Mouse (Mus musculus) midbrain, embryonic 12.5 days (tissue): ENCODE measurements around the gene Opa1. TPM values are rescaled to one million over a fixed set of nuclear protein-coding genes. Genes with fewer than 3 reads are reported as not detected.

ENCODE experiments used
- ATAC-seq: fragments of 200-750 bp; cut with Nextera tagmentation; 2 replicates; pipeline ENCODE4 v1.8.0; 2017; ENCODE audit warnings: low read depth, moderate TSS enrichment, moderate library complexity; ENCODE audit not compliant: low FRiP score
- H3K27ac ChIP-seq: fragments of 300-500 bp; sonication (generic); replicated peaks from 2 replicates; pipeline ENCODE4 v1.5.1; 2016; ENCODE audit warnings: mild to moderate bottlenecking
- H3K27me3 ChIP-seq: fragments of 300-500 bp; sonication (generic); 2 replicates; pipeline ENCODE4 v1.6.1; 2016; ENCODE audit warnings: mild to moderate bottlenecking
- H3K36me3 ChIP-seq: fragments of 300-500 bp; sonication (generic); 2 replicates; pipeline ENCODE4 v1.6.1; 2016
- H3K4me1 ChIP-seq: fragments of 300-500 bp; sonication (generic); 2 replicates; pipeline ENCODE4 v1.6.1; 2016
- H3K4me2 ChIP-seq: fragments of 300-500 bp; sonication (generic); replicated peaks from 2 replicates; pipeline ENCODE4 v1.6.1; 2016; ENCODE audit warnings: mild to moderate bottlenecking, moderate library complexity
- H3K4me3 ChIP-seq: fragments of 300-500 bp; sonication (generic); 2 replicates; pipeline ENCODE4 v1.5.1; 2016; ENCODE audit warnings: mild to moderate bottlenecking
- H3K9ac ChIP-seq: fragments of 300-500 bp; sonication (generic); replicated peaks from 2 replicates; pipeline ENCODE4 v1.6.1; 2016; ENCODE audit warnings: mild to moderate bottlenecking, moderate library complexity
- H3K9me3 ChIP-seq: fragments of 300-500 bp; sonication (generic); 2 replicates; pipeline ENCODE4 v1.6.1; 2016; ENCODE audit warnings: mild to moderate bottlenecking
- WGBS: fragments of 180-500 bp; shearing (Covaris S2); methylation state at CpG from one replicate; pipeline ENCODE4 v1.1.7; 2016; 5-methylcytosine and 5-hydroxymethylcytosine counted together
- polyA plus RNA-seq: library from polyadenylated mRNA; unstranded; fragments of >200 nt; fragmentation: Nextera tagmentation; extraction: Ambion mirVana; gene quantifications from 2 replicates; pipeline ENCODE4 v1.2.1, GENCODE M21; 2016

The Opa1 gene
- polyA plus RNA-seq, 1 experiment from 2014 or later: 50.4 TPM

DNA sequence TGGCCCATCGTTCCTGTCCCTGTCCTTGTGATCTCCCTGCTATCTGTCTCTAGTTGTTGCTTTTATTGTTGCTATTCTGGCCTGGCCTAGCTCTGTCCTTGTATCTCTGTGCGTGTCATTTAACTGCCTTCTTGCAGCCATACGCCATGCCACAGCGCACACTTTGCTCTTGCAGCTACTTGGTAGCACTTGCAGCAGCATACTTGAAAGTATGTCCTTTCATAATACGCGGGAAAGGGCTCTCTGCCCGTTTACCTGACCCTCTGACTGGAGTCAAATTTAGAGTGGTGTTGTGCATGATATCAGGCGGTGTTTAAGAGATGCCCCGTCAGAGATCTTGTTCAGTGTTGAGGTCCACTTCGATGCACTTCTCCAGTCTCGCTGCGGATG is 648 bp downstream of the Opa1 start:
- H3K4me3 ChIP-seq: peak overlapping the region; percentile 91
- peak overlapping the region; percentile 85 for H3K4me2 ChIP-seq
- no peak for ATAC-seq
- no peak overlapping the region for H3K27ac ChIP-seq
- WGBS: 12% methylated on average over 12 of the region's 12 CpGs
- peaks cover 9% of the 10 kb centered on the region for H3K4me1 ChIP-seq
- no peaks in the 10 kb centered on the region for H3K36me3 ChIP-seq
- H3K9me3 ChIP-seq: no peaks in the 10 kb centered on the region
- H3K9ac ChIP-seq: peak overlapping the region; percentile 89
- no peaks in the 10 kb centered on the region for H3K27me3 ChIP-seq

DNA sequence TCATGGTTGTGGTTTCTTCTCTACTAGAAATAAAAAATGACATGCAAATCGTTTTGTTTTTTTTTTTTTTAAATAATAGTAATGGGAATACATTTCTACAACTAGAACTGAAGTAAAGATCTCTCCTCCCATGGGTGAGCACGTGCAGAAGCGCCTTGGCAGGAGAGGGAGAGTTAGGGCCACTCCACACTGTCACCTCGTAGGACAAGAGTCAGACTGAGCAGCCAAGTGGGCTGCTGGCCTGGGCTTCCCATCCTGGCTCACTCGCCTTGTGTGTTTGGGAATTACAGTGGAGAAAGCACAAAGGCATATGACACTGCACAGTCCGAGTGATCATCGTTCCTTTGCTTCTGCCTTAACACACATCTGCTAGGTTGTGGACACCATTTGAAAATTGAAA is 13.0 kb downstream of the Opa1 start:
- H3K4me1 ChIP-seq: no peaks in the 10 kb centered on the region
- peaks cover 58% of the 10 kb centered on the region for H3K36me3 ChIP-seq
- no peak overlapping the region for H3K4me2 ChIP-seq
- no peak overlapping the region for H3K4me3 ChIP-seq
- no peaks in the 10 kb centered on the region for H3K27me3 ChIP-seq
- WGBS: 90% methylated on average over 7 of the region's 7 CpGs
- H3K27ac ChIP-seq: no peak overlapping the region
- H3K9ac ChIP-seq: no peak overlapping the region
- no peaks in the 10 kb centered on the region for H3K9me3 ChIP-seq
- ATAC-seq: no peak

DNA sequence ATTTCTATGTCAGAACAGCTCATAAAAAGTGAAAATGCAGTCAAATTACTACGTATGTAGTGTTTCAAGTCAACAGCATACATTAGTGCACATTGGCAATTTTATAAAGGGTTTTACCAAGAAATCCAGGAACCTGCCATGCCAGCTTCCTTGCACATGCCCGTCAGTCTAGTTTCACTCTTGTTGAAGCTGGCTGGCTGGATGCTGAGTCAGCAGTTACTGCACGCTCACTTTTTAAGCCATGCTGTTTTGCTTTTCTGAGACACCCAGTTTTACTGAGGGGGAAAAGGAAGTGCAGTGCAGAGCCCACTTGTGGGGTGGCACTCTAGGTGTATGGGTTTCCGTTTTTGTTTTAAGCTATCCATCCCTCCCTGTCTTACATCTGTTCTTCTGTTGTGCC is 18.0 kb downstream of the Opa1 start:
- ATAC-seq: no peak

DNA sequence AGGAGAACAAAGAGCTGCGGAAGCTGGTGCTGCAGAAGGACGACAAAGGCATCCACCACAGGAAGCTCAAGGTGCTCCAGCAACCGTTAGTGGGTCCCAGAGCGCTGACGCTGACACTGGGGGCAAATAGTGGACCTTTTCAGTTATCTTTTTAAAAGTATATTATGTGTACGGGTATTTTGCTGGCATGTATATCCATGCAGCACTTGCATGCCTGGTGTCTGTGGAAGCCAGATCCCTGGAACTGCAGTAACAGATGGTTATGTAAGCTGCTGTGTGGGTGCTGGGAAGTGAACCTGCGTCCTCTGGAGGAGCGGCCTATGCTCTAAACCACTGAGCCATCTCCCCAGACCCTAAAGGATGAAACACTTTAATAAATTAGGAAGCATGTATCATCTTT is 26.4 kb downstream of the Opa1 start:
- H3K36me3 ChIP-seq: peaks cover 50% of the 10 kb centered on the region
- no peaks in the 10 kb centered on the region for H3K9me3 ChIP-seq

More for the DNA sequence above, 18.0 kb downstream of the Opa1 start:
- Histone ChIP-seq H3K27me3 (no peaks in the 10 kb centered on the region), H3K4me2 (no peak overlapping the region), H3K4me3 (no peak overlapping the region), H3K27ac (no peak overlapping the region), H3K4me1 (no peaks in the 10 kb centered on the region), H3K36me3 (peaks cover 30% of the 10 kb centered on the region), H3K9me3 (no peaks in the 10 kb centered on the region), H3K9ac (no peak overlapping the region)
- WGBS: 87% methylated on average over 4 of the region's 4 CpGs

DNA sequence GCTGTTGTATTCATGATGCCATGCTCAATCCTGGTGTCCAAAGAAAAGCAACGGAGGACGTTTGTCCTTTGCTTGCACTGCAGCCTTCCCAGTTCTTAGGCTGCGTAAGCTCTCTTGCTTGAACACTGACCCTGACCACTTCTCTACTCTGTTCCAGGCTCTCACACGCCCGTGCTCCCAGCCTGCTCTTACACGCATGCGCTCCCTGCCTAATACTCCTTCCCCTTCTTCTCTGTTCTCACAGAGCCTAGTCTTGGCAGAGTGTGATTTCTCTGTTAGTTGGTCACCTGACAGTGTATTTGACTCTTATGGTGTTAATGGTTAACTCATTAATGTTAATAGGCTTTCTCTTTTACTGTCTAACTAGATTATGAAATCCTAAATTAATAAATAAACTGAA is 28.0 kb downstream of the Opa1 start:
- Histone ChIP-seq H3K36me3 (peaks cover 65% of the 10 kb centered on the region), H3K27me3 (no peaks in the 10 kb centered on the region), H3K4me3 (no peak overlapping the region), H3K4me1 (no peaks in the 10 kb centered on the region), H3K4me2 (no peak overlapping the region), H3K27ac (no peak overlapping the region), H3K9me3 (no peaks in the 10 kb centered on the region), H3K9ac (no peak overlapping the region)
- no peak for ATAC-seq
- 94% methylated on average over 7 of the region's 7 CpGs for WGBS

More for the DNA sequence above, 26.4 kb downstream of the Opa1 start:
- Histone ChIP-seq H3K4me1 (no peaks in the 10 kb centered on the region), H3K27ac (no peak overlapping the region), H3K27me3 (no peaks in the 10 kb centered on the region), H3K4me2 (no peak overlapping the region), H3K4me3 (no peak overlapping the region), H3K9ac (no peak overlapping the region)
- ATAC-seq: no peak
- WGBS: 93% methylated on average over 8 of the region's 8 CpGs

DNA sequence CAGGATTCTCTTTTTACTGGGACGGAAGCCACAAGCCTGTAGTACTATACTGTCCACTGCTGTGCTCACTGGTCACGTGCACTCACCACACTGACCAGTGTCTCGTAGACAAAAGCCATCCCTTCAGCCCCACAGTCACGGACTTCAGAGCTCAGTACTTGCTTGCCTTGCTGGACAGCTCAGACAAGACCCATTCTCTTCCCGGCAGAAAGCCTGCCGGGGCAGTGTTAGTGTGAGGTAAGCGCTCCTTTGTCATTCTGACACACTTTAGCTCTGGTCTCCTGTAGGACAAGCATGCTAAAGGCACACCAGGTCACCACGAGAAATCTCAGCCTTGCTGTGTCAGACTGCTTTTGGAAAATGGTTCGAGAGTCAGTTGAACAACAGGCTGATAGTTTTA is 35.6 kb downstream of the Opa1 start:
- no peak overlapping the region for H3K4me2 ChIP-seq
- no peak overlapping the region for H3K9ac ChIP-seq
- 84% methylated on average over 9 of the region's 9 CpGs for WGBS
- H3K27ac ChIP-seq: no peak overlapping the region
- H3K4me3 ChIP-seq: no peak overlapping the region
- no peaks in the 10 kb centered on the region for H3K9me3 ChIP-seq
- H3K4me1 ChIP-seq: no peaks in the 10 kb centered on the region
- H3K27me3 ChIP-seq: no peaks in the 10 kb centered on the region
- peaks cover 80% of the 10 kb centered on the region for H3K36me3 ChIP-seq
- ATAC-seq: no peak

DNA sequence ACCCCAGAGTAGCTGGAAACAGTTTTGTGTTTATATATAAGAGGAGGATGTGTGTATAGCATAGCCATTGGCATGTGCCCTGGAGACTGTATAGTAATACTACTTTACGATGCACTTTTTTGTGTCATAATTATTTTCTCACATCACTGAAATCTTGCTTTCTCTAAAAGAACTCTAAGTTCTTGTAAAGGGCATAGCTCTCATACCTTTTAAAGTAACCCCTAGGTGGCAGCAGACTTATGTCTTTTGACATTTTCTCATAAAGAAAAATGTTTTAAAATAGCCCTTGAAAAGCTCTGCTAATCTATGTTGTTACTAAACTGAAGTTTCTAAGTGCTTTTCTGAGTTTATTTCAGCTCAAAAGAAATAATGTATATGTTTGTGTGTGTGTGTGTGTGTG is 49.9 kb downstream of the Opa1 start:
- Histone ChIP-seq H3K36me3 (peaks cover 61% of the 10 kb centered on the region), H3K27me3 (peaks cover 28% of the 10 kb centered on the region), H3K9ac (no peak overlapping the region), H3K4me3 (no peak overlapping the region), H3K4me1 (no peaks in the 10 kb centered on the region), H3K4me2 (no peak overlapping the region), H3K9me3 (no peaks in the 10 kb centered on the region), H3K27ac (no peak overlapping the region)
- WGBS: 76% methylated on average over 1 of the region's 1 CpGs
- ATAC-seq: no peak

DNA sequence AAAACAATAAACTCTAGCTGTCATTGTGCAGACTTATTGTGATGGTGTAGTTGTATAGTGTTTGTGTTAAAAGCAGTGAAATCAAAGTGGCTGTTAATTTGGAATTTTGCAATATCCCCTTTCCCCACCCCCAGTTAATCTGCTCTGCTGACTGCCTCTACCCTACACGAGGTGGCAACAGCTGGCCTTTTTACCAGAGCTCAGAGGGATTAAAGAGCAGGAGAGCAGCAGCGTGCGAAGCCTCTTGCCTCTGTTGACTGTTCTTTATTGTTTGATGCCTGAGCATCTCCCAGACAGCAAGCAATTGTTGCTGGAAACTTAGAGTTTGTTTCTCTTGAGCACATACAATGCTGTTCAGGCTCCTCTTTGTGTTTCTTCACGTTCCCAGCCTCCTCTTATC is 56.6 kb downstream of the Opa1 start:
- 6% methylated on average over 4 of the region's 4 CpGs for WGBS
- peaks cover 16% of the 10 kb centered on the region for H3K36me3 ChIP-seq
- no peak overlapping the region for H3K9ac ChIP-seq
- 0 out of 2 replicates have a peak overlapping the region, but pooled peaks have one; percentile 15 for H3K27ac ChIP-seq
- peaks cover 55% of the 10 kb centered on the region for H3K27me3 ChIP-seq
- no peak overlapping the region for H3K4me3 ChIP-seq
- no peaks in the 10 kb centered on the region for H3K9me3 ChIP-seq
- ATAC-seq: peak; percentile 91
- H3K4me2 ChIP-seq: no peak overlapping the region
- peaks cover 21% of the 10 kb centered on the region for H3K4me1 ChIP-seq

DNA sequence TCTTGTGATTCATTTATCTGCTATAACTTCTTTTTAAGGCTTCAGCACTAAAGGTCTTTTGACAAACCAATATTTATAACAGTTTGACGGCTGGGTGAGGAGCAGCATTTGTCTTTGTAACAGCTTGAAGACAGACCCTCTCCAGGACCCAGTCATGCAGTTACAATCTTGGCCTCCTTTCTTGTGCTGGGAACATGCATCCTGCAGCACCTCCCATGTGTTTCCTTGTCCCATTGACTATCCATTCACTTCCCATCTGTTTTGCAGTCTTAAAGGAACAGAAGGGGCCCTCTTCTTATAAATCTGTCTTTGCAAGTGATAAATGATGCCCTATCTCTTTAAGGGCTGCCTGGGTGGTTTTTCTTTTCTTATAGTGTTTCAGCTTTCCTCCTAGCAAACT is 63.2 kb downstream of the Opa1 start:
- Histone ChIP-seq H3K9ac (no peak overlapping the region), H3K4me1 (peaks cover 10% of the 10 kb centered on the region), H3K4me3 (no peak overlapping the region), H3K36me3 (peaks cover 3% of the 10 kb centered on the region; the same call in 1 of the 2 replicates), H3K27me3 (peaks cover 32% of the 10 kb centered on the region), H3K27ac (no peak overlapping the region), H3K4me2 (no peak overlapping the region), H3K9me3 (no peaks in the 10 kb centered on the region)
- 44% methylated on average over 1 of the region's 1 CpGs for WGBS
- 0 out of 2 replicates have a peak, but pooled peaks have one; percentile 47 for ATAC-seq

DNA sequence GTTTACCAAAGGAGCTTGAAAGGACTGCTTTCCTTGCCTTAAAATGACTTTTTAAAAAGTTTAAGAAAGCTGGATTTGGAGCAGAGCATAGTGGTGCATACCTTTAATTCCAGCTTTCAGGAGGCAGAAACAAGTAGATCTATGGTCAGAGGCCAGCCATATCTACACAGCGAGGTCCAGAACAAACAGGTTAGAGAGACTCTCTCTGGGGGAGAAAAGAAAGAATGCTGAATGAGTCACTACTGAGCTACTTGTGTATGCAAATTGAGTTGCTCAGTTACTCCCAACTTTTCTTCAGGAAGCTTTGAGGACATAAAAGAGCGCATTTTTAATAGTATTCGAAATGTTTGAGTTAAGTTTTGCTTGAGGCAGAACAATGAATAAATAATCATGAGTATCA is 65.7 kb downstream of the Opa1 start:
- peaks cover 43% of the 10 kb centered on the region for H3K27me3 ChIP-seq
- H3K4me3 ChIP-seq: no peak overlapping the region
- no peak overlapping the region for H3K9ac ChIP-seq
- H3K9me3 ChIP-seq: no peaks in the 10 kb centered on the region
- ATAC-seq: no peak
- H3K4me2 ChIP-seq: no peak overlapping the region
- H3K4me1 ChIP-seq: peaks cover 7% of the 10 kb centered on the region; the same call in 1 of the 2 replicates
- WGBS: 77% methylated on average over 3 of the region's 3 CpGs
- peaks cover 13% of the 10 kb centered on the region for H3K36me3 ChIP-seq
- no peak overlapping the region for H3K27ac ChIP-seq

DNA sequence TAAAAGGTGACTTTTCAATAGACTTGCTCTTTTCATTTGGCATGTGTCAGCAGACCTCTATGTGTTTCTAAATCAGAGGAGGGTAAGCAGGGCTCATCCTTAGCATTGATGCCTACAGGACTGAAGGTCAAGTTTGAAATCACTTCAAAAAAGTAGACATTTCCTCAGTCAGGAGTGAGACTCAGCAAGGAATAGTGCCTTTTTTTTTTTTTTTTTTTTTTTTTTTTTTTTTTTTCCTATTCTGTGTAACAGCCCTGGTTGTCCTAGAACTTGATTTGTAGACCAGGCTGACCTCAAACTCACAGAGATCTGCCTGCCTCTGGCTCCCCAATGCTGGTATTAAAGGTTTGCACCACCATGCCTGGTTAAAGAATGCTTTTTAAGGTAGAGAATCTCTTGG is 67.1 kb downstream of the Opa1 start:
- peaks cover 7% of the 10 kb centered on the region; the same call in 1 of the 2 replicates for H3K4me1 ChIP-seq
- peaks cover 42% of the 10 kb centered on the region for H3K27me3 ChIP-seq

DNA sequence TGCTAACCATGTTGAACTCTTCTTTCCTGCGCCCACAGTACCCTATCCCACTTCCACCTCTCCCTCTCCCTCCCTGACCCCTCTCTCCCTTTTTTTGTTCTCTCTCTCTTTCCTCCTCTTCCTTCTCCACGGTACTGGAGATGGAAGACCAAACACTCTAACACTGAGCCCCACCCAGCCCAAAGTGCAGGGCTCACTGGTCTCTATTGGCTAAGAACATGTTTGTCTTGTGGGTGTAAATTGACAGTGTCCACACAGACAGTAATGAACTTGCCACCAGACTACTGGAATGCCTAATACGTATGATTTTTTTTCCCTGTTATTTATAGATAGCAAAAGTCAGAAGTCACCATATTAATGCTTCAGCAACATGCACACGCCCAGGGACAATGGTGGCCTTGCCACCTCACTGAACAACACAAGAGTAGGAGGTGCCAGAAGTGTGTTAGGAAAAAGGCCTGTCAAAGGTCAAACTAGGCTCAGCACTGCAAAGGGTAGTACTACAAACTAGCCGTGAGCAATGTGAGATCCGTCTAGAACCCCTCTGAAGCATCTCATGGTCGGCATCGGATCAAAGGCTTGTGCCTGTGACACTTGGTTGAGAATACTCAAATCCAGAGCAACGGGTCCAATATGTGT is 77.2 kb downstream of the Opa1 start:
- Histone ChIP-seq H3K36me3 (peaks cover 8% of the 10 kb centered on the region; the same call in 1 of the 2 replicates), H3K4me3 (no peak overlapping the region), H3K9ac (no peak overlapping the region), H3K27me3 (peaks cover 76% of the 10 kb centered on the region), H3K4me2 (no peak overlapping the region), H3K9me3 (no peaks in the 10 kb centered on the region), H3K27ac (0 out of 2 replicates have a peak overlapping the region, but pooled peaks have one; percentile 22), H3K4me1 (peaks cover 28% of the 10 kb centered on the region)
- 60% methylated on average over 9 of the region's 9 CpGs for WGBS
- no peak for ATAC-seq

More for the DNA sequence above, 67.1 kb downstream of the Opa1 start:
- H3K9me3 ChIP-seq: no peaks in the 10 kb centered on the region
- no peak overlapping the region for H3K9ac ChIP-seq
- no peak overlapping the region for H3K27ac ChIP-seq
- no peak overlapping the region for H3K4me3 ChIP-seq
- no peak overlapping the region for H3K4me2 ChIP-seq
- ATAC-seq: no peak
- H3K36me3 ChIP-seq: peaks cover 13% of the 10 kb centered on the region

DNA sequence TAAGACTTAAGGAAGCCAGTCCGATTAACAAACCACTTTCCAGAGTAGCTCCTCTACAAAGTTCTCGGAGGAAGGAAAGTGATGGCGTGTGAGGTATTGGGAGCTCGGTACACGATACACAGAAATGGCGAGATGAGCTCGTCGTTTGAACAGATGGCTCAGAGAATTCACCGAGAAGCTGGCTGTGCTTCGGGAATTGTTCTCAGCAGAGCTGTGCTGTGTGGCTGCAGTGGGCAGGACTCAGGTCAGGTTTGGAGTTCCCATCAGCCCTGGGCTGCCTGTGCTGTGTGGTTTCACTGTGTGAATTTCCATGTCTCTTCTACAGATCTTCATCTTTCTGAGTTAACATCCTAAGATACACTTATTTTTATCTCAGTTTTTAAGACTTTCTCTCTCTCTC is 77.8 kb downstream of the Opa1 start:
- peaks cover 4% of the 10 kb centered on the region; the same call in 1 of the 2 replicates for H3K36me3 ChIP-seq
- no peaks in the 10 kb centered on the region for H3K9me3 ChIP-seq
- H3K27me3 ChIP-seq: peaks cover 78% of the 10 kb centered on the region
- no peak for ATAC-seq
- 44% methylated on average over 10 of the region's 10 CpGs for WGBS
- H3K4me1 ChIP-seq: peaks cover 28% of the 10 kb centered on the region
- H3K4me3 ChIP-seq: no peak overlapping the region
- H3K9ac ChIP-seq: no peak overlapping the region
- H3K27ac ChIP-seq: 0 out of 2 replicates have a peak overlapping the region, but pooled peaks have one; percentile 22
- H3K4me2 ChIP-seq: no peak overlapping the region
